Mouse (Mus musculus) G1E (cell line): ENCODE results near the gene Gtpbp3. TPM values are rescaled to one million over a fixed set of nuclear protein-coding genes. Genes with fewer than 3 reads are reported as not detected.
A peak's percentile ranks its signal among the peaks of the same experiment; 100 is the strongest.

Source experiments
- ATAC-seq: 2 replicates; pipeline ENCODE4 v1.8.0; 2016; ENCODE audit warnings: mild to moderate bottlenecking; ENCODE audit not compliant: insufficient number of reproducible peaks, poor library complexity, low FRiP score, severe bottlenecking; ENCODE audit errors: extremely low read depth
- DNase-seq: peaks from one replicate; pipeline ENCODE4 v3.0.0; 2012; ENCODE audit warnings: low spot score
- H3K27me3 ChIP-seq: 2 replicates; pipeline ENCODE4 v1.6.1; 2012; ENCODE audit warnings: mild to moderate bottlenecking, low read length, inconsistent platforms; ENCODE audit not compliant: insufficient read depth
- H3K36me3 ChIP-seq: replicated peaks from 2 replicates; pipeline ENCODE3; 2012; ENCODE audit warnings: mild to moderate bottlenecking, inconsistent platforms
- H3K4me1 ChIP-seq: 2 replicates; pipeline ENCODE4 v1.6.1; 2012; ENCODE audit warnings: low read depth, low read length, inconsistent platforms, mixed read lengths; ENCODE audit not compliant: insufficient read depth
- H3K4me3 ChIP-seq: 2 replicates; pipeline ENCODE4 v1.5.1; 2012; ENCODE audit warnings: low read depth, mild to moderate bottlenecking, inconsistent platforms, low read length, moderate library complexity, mixed read lengths
- H3K9me3 ChIP-seq: replicated peaks from 2 replicates; pipeline ENCODE4 v1.6.1; 2012; ENCODE audit warnings: inconsistent platforms
- CTCF ChIP-seq: IDR thresholded peaks from 2 replicates; pipeline ENCODE4 v1.5.1; 2012; ENCODE audit warnings: low read depth, low read length, inconsistent platforms, mixed read lengths
- GATA1 ChIP-seq: IDR thresholded peaks from 2 replicates; pipeline ENCODE4 v1.6.1; 2012; ENCODE audit warnings: borderline replicate concordance, low read length, inconsistent platforms, mixed read lengths
- GATA2 ChIP-seq: IDR thresholded peaks from 2 replicates; pipeline ENCODE4 v1.6.1; 2012; ENCODE audit warnings: low read depth, low read length, inconsistent platforms, borderline replicate concordance
- POLR2AphosphoS5 ChIP-seq: IDR thresholded peaks from 2 replicates; pipeline ENCODE4 v1.6.1; 2012; ENCODE audit warnings: low read depth, low read length, inconsistent platforms; ENCODE audit not compliant: insufficient replicate concordance
- TAL1 ChIP-seq: conservative IDR thresholded peaks from 2 replicates; pipeline ENCODE4 v1.6.1; 2012; ENCODE audit warnings: low read depth, low read length, inconsistent platforms, mixed read lengths
- polyA plus RNA-seq: library from polyadenylated mRNA; stranded (reverse); fragments of >175 nt; gene quantifications from 2 replicates; pipeline ENCODE4 v1.2.3, GENCODE M21; 2012
- total RNA-seq, 2 experiments: library from RNA; stranded (forward) in 1 of 2; stranded (reverse) in 1 of 2; fragments of 200-1000 nt in 1 of 2; fragments of >200 nt in 1 of 2; fragmentation: Nextera tagmentation in 1 of 2; gene quantifications; 2 replicates each; pipeline ENCODE4 v1.2.3; 2014 to 2017

Gene Gtpbp3
- total and polyA plus RNA-seq, 3 experiments = 6.4 to 26.1 (median 14.6) TPM

- Histone ChIP-seq H3K27me3 (peaks cover 15% of the 10 kb centered on the region; the same call in 1 of the 2 replicates), H3K4me1 (peaks cover 35% of the 10 kb centered on the region), H3K9me3 (no peaks in the 10 kb centered on the region), H3K36me3 (peaks cover 35% of the 10 kb centered on the region), H3K4me3 (peak overlapping the region; percentile 80; the same call in 1 of the 2 replicates)
- ATAC-seq (no peak; the same call in 1 of the 2 replicates), DNase-seq (no peak)
- no peak for TF ChIP-seq TAL1
- peak; percentile 40; the same call in 1 of the 2 replicates for TF ChIP-seq CTCF
Observed at GRCm38 (mm10) chr8:71477196-71477845, 10.6 kb upstream of the Gtpbp3 start.

GRCm38 (mm10) chr8:71478943-71479342 is 9.0 kb upstream of the Gtpbp3 start:
- DNase-seq (no peak), ATAC-seq (no peak)
- Histone ChIP-seq H3K4me1 (peaks cover 32% of the 10 kb centered on the region), H3K9me3 (no peaks in the 10 kb centered on the region), H3K36me3 (peaks cover 19% of the 10 kb centered on the region), H3K4me3 (no peak overlapping the region), H3K27me3 (peaks cover 15% of the 10 kb centered on the region; the same call in 1 of the 2 replicates)
- TF ChIP-seq CTCF = no peak
- no peak for TF ChIP-seq TAL1
- no peak for TF ChIP-seq GATA2
- TF ChIP-seq POLR2AphosphoS5 = no peak
- TF ChIP-seq GATA1 = no peak

DNA sequence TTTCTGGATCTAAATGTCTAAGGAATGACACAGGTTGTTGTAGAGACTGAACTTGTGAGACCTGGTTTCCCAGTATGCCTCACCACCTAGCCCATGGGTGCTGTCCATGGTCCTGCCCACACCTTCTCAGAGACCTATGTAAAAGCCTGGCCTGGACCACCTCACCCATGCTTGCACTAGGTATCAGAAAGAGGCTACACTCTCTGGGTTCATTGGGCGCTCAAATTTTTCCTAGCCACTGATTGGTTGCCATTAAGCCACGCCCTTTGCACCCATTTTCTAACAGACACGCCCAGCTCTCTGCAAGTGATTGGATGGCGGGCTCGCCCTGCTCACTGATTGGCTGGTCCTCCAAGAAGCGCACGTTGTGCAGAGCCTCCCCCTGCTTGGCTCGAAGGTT is 4.0 kb upstream of the Gtpbp3 start:
- ATAC-seq (no peak), DNase-seq (peak; percentile 59)
- Histone ChIP-seq H3K27me3 (peaks cover 25% of the 10 kb centered on the region; the same call in 1 of the 2 replicates), H3K9me3 (no peaks in the 10 kb centered on the region), H3K36me3 (peaks cover under 1% of the 10 kb centered on the region), H3K4me3 (no peak overlapping the region), H3K4me1 (peaks cover 45% of the 10 kb centered on the region)
- TF ChIP-seq CTCF (no peak), GATA2 (no peak), POLR2AphosphoS5 (no peak), GATA1 (no peak), TAL1 (no peak)

DNA sequence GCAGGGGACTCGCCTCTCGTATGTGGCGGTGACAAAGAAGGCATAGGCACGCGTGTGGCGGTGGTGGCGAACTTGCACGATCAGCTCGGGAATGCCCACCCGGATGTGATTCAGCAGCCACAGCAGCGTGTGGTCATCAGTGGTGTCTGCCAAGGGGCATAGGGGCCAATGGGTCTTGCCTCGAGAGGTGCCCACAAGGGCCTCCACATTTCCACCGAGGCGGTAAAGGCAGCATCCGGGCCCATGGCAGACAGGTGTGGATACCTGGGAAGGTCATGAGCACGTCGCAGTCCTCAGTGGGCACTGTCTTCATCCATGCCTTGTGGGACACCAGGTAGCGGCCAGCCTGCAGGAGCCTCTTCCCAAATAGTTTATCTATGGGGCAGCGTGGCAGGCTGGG is 3.2 kb upstream of the Gtpbp3 start:
- no peaks in the 10 kb centered on the region for H3K9me3 ChIP-seq
- peaks cover 53% of the 10 kb centered on the region for H3K4me1 ChIP-seq
- H3K27me3 ChIP-seq = peaks cover 20% of the 10 kb centered on the region; the same call in 1 of the 2 replicates
- H3K36me3 ChIP-seq = peaks cover 8% of the 10 kb centered on the region
- H3K4me3 ChIP-seq = peak overlapping the region; percentile 17
- ATAC-seq = no peak
- TF ChIP-seq CTCF (no peak), POLR2AphosphoS5 (no peak), GATA2 (no peak), GATA1 (no peak), TAL1 (no peak)
- no peak for DNase-seq

- H3K27me3 ChIP-seq = peaks cover 18% of the 10 kb centered on the region; the same call in 1 of the 2 replicates
- peak within 1 kb of the TSS; percentile 73 for H3K4me3 ChIP-seq
- TF ChIP-seq POLR2AphosphoS5 (no peak), GATA2 (no peak), CTCF (no peak), TAL1 (no peak), GATA1 (no peak)
- peaks cover 59% of the 10 kb centered on the region for H3K4me1 ChIP-seq
- ATAC-seq (no peak), DNase-seq (peak; percentile 53)
- peaks cover 15% of the 10 kb centered on the region for H3K36me3 ChIP-seq
- no peaks in the 10 kb centered on the region for H3K9me3 ChIP-seq
Observed at GRCm38 (mm10) chr8:71485142-71486135, 2.5 kb upstream of the Gtpbp3 start, which contains the start of gene Ano8. Ano8 (minus strand) TSS chr8:71485963.

GRCm38 (mm10) chr8:71486136-71486529 is 1.8 kb upstream of the Gtpbp3 start:
- peaks cover 22% of the 10 kb centered on the region for H3K36me3 ChIP-seq
- no peak overlapping the region; the same call in 1 of the 2 replicates for H3K4me3 ChIP-seq
- DNase-seq = no peak
- TF ChIP-seq GATA2 (no peak), GATA1 (no peak), TAL1 (no peak), POLR2AphosphoS5 (no peak), CTCF (no peak)
- H3K4me1 ChIP-seq = peaks cover 55% of the 10 kb centered on the region
- H3K27me3 ChIP-seq = peaks cover 14% of the 10 kb centered on the region; the same call in 1 of the 2 replicates
- no peak for ATAC-seq
- no peaks in the 10 kb centered on the region for H3K9me3 ChIP-seq
